ENCODE assay signal across 8 mouse cellular contexts in the genomic region with DNA sequence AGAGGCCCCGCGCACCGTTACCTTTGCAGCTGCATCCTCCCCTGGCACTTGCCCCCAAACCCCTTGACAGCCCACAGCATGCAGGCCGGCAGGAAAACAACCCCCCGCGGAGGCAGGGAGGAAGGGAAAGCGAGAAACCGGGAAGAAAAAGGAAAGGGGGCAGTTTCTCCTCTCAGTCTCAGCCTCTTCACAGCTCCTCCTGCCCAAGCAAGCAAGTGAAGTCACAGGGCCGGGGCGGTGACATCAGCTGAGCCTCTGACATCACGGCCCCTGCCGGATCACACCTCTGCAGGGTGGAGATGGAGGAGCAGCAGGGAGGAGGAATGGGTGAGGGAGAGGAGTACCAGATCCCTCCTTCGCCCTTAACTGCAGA.
DNase-seq lines count a peak whose midpoint lies in the region; ATAC-seq lines count a peak whose summit lies in the region.

No protein-coding gene starts in this region.

- DNase-seq in heart, postnatal 36 days, result no peak
- peak; percentile 31 to 35 for DNase-seq in CD8-positive naive resting alpha-beta T cell, adult 2 months (ENCODE audit: low read depth in 2 of 2, low spot score in 2 of 2)
- DNase-seq in midbrain, embryonic 10.5 days (ENCODE audit: low spot score), result no peak
- DNase-seq in adrenal gland, adult 2 months, result no peak
- DNase-seq in ovary, postnatal 36 days (ENCODE audit: low spot score), result no peak
- DNase-seq in adipocyte (ENCODE audit: low spot score), result no peak

- peak overlapping the region; percentile 39 for H3K4me3 ChIP-seq in heart, embryonic 12.5 days
- peak overlapping the region; percentile 45 for H3K4me3 ChIP-seq in forebrain, embryonic 16.5 days (replicated peaks; ENCODE audit: low read length)
- H3K4me3 ChIP-seq in midbrain, embryonic 10.5 days, result peak overlapping the region; percentile 59

- no peak for ATAC-seq in heart, embryonic 12.5 days (ENCODE audit: insufficient number of reproducible peaks, low FRiP score)
- ATAC-seq in forebrain, embryonic 16.5 days, result peak; percentile 9; the same call in 1 of the 2 replicates

- peak overlapping the region; percentile 78 for H3K4me2 ChIP-seq in heart, embryonic 12.5 days
- peak overlapping the region; percentile 87 for H3K4me2 ChIP-seq in forebrain, embryonic 16.5 days (ENCODE audit: low read length)

- H3K9ac ChIP-seq in heart, embryonic 12.5 days, result peak overlapping the region; percentile 62
- peak overlapping the region; percentile 70 for H3K9ac ChIP-seq in forebrain, embryonic 16.5 days (replicated peaks; ENCODE audit: low read depth, low read length)

- H3K36me3 ChIP-seq in heart, embryonic 12.5 days, result no peaks in the 10 kb centered on the region
- H3K36me3 ChIP-seq in forebrain, embryonic 16.5 days (ENCODE audit: control insufficient read depth, insufficient read depth), result no peaks in the 10 kb centered on the region
- H3K36me3 ChIP-seq in midbrain, embryonic 10.5 days, result no peaks in the 10 kb centered on the region

- 3% methylated on average over 13 of the region's 13 CpGs for WGBS in heart, embryonic 12.5 days
- 4% methylated on average over 13 of the region's 13 CpGs for WGBS in forebrain, embryonic 16.5 days
- WGBS in midbrain, embryonic 10.5 days, result 1% methylated on average over 13 of the region's 13 CpGs

- H3K27me3 ChIP-seq in heart, embryonic 12.5 days (replicated peaks), result peaks cover 64% of the 10 kb centered on the region
- H3K27me3 ChIP-seq in forebrain, embryonic 16.5 days (replicated peaks; ENCODE audit: control insufficient read depth, insufficient read depth, low read length), result no peaks in the 10 kb centered on the region
- peaks cover 96% of the 10 kb centered on the region for H3K27me3 ChIP-seq in midbrain, embryonic 10.5 days (ENCODE audit: low read depth, poor library complexity, severe bottlenecking)

- no peaks in the 10 kb centered on the region for H3K9me3 ChIP-seq in heart, embryonic 12.5 days (replicated peaks)
- H3K9me3 ChIP-seq in forebrain, embryonic 16.5 days (ENCODE audit: control insufficient read depth, low read length), result no peaks in the 10 kb centered on the region
- no peaks in the 10 kb centered on the region for H3K9me3 ChIP-seq in midbrain, embryonic 10.5 days (replicated peaks)

- peaks cover 25% of the 10 kb centered on the region for H3K4me1 ChIP-seq in heart, embryonic 12.5 days (replicated peaks)
- H3K4me1 ChIP-seq in forebrain, embryonic 16.5 days (replicated peaks; ENCODE audit: control insufficient read depth, insufficient read depth, low read length), result peaks cover 47% of the 10 kb centered on the region
- H3K4me1 ChIP-seq in midbrain, embryonic 10.5 days, result peaks cover 84% of the 10 kb centered on the region

- intact Hi-C loops in heart, postnatal 36 days (cut with DNase I), result no loop called here

- H3K27ac ChIP-seq in heart, embryonic 12.5 days (ENCODE audit: poor library complexity, severe bottlenecking), result no peak overlapping the region
- peak overlapping the region; percentile 38 for H3K27ac ChIP-seq in forebrain, embryonic 16.5 days (ENCODE audit: low read length)
- H3K27ac ChIP-seq in midbrain, embryonic 10.5 days (replicated peaks), result peak overlapping the region; percentile 90

Comparison
In these comparisons a context has a peak if more than half of its experiments do, and no peak if none do; other contexts are left out.
1. DNase-seq: peak in CD8-positive naive resting alpha-beta T cell, adult 2 months (2 of 2); none in heart, postnatal 36 days (0 of 2), midbrain, embryonic 10.5 days (single experiment), adrenal gland, adult 2 months (single experiment), ovary, postnatal 36 days (single experiment) and adipocyte (single experiment).
2. Peak in every context shown above with its lines, with median percentiles within 50 percentile points of each other: H3K4me3 ChIP-seq.